Mouse (Mus musculus) gastrocnemius, postnatal 36 days (tissue): ENCODE results near the gene Cd164l2. TPM values are rescaled to one million over a fixed set of nuclear protein-coding genes. Genes with fewer than 3 reads are reported as not detected.

Source experiments
- microRNA-seq, 2 experiments: library from miRNA; unstranded; fragments of <30 nt; microRNA quantifications; one replicate each; pipeline ENCODE4 v1.2.0; 2021
- total RNA-seq, 2 experiments: library from RNA; stranded (reverse); gene quantifications; 2 replicates each; pipeline ENCODE4 v1.2.3; 2021

Gene Cd164l2
- total RNA-seq, 2 experiments from 2014 or later: 0.27 TPM; not detected in 1

Small RNA genes within 50 kb of the gene (microRNA-seq; reads per million reads assigned to microRNA genes)
- 0 reads per million in 2 experiments for gene Mir7017

Other genes with a start within 250 kb of the Cd164l2 start
- under 1 TPM in 1 of 2 experiments, not detected in 1; 0.10 TPM for gene Fgr, start 238.0 kb upstream of the Cd164l2 start, total RNA-seq
- gene Ahdc1, start 200.9 kb upstream of the Cd164l2 start, total RNA-seq: 10 to 100 TPM; 27.4 to 31.7 TPM
- gene Wasf2, start 81.6 kb upstream of the Cd164l2 start, total RNA-seq: 10 to 100 TPM; 31.1 to 31.8 TPM
- not detected for gene Gpr3, start 405 bp downstream of the Cd164l2 start, total RNA-seq
- gene Map3k6, start 28.7 kb downstream of the Cd164l2 start, total RNA-seq: 10 to 100 TPM in 1 of 2 experiments, 1 to 10 TPM in 1; 7.1 to 10.4 TPM
- under 1 TPM in 1 of 2 experiments, not detected in 1; 0.64 TPM for gene Sytl1, start 51.0 kb downstream of the Cd164l2 start, total RNA-seq
- 10 to 100 TPM; 20.9 to 22.5 TPM for gene Tmem222, start 65.7 kb downstream of the Cd164l2 start, total RNA-seq
- 10 to 100 TPM; 85.6 to 88.5 TPM for gene Wdtc1, start 141.3 kb downstream of the Cd164l2 start, total RNA-seq
- 1 to 10 TPM; 8.3 to 9.8 TPM for gene Slc9a1, start 157.6 kb downstream of the Cd164l2 start, total RNA-seq